Mouse (Mus musculus) hindbrain, embryonic 15.5 days (tissue): ENCODE measurements around the gene Ncbp3. TPM values are rescaled to one million over a fixed set of nuclear protein-coding genes. Genes with fewer than 3 reads are reported as not detected.
"Not testable (repeated sequence)": the region's sequence is repeated elsewhere in the genome, so short reads cannot be mapped to it uniquely, and the experiment has no call there.

ENCODE experiments used
- ATAC-seq: fragments of 200-750 bp; cut with Nextera tagmentation; 2 replicates; pipeline ENCODE4 v1.8.0; 2017; ENCODE audit warnings: low read depth, moderate number of reproducible peaks, moderate TSS enrichment; ENCODE audit not compliant: low FRiP score
- H3K27ac ChIP-seq: fragments of 300-500 bp; sonication (generic); replicated peaks from 2 replicates; pipeline ENCODE4 v1.5.1; 2015; ENCODE audit warnings: mild to moderate bottlenecking, inconsistent platforms
- H3K27me3 ChIP-seq: fragments of 300-500 bp; sonication (generic); 2 replicates; pipeline ENCODE4 v1.6.1; 2015; ENCODE audit warnings: control low read depth, inconsistent platforms
- H3K36me3 ChIP-seq: fragments of 300-500 bp; sonication (generic); 2 replicates; pipeline ENCODE4 v1.6.1; 2015; ENCODE audit warnings: control low read depth, inconsistent platforms
- H3K4me1 ChIP-seq: fragments of 300-500 bp; sonication (generic); replicated peaks from 2 replicates; pipeline ENCODE4 v1.6.1; 2015; ENCODE audit warnings: control low read depth, inconsistent platforms
- H3K4me2 ChIP-seq: fragments of 300-500 bp; sonication (generic); 2 replicates; pipeline ENCODE4 v1.6.1; 2015; ENCODE audit warnings: moderate library complexity, mild to moderate bottlenecking, inconsistent platforms
- H3K4me3 ChIP-seq: fragments of 300-500 bp; sonication (generic); 2 replicates; pipeline ENCODE4 v1.5.1; 2015; ENCODE audit warnings: mild to moderate bottlenecking, inconsistent platforms
- H3K9ac ChIP-seq: fragments of 300-500 bp; sonication (generic); 2 replicates; pipeline ENCODE4 v1.6.1; 2015; ENCODE audit warnings: inconsistent platforms
- H3K9me3 ChIP-seq: fragments of 300-500 bp; sonication (generic); 2 replicates; pipeline ENCODE4 v1.6.1; 2016; ENCODE audit warnings: control low read depth, inconsistent platforms
- WGBS: fragments of 180-500 bp; shearing (Covaris S2); methylation state at CpG from one replicate; pipeline ENCODE4 v1.1.7; 2015; 5-methylcytosine and 5-hydroxymethylcytosine counted together
- polyA plus RNA-seq: library from polyadenylated mRNA; unstranded; fragments of >200 nt; fragmentation: Nextera tagmentation; extraction: Ambion mirVana; gene quantifications from 2 replicates; pipeline ENCODE4 v1.2.1, GENCODE M21; 2015

The Ncbp3 gene
- polyA plus RNA-seq, 1 experiment from 2014 or later = 10.4 TPM

GRCm38 (mm10) chr11:73092877-73093276 is 45.3 kb downstream of the Ncbp3 start:
- ATAC-seq = no peak
- Histone ChIP-seq H3K4me2 (no peak overlapping the region), H3K9ac (no peak overlapping the region), H3K4me3 (no peak overlapping the region), H3K4me1 (no peaks in the 10 kb centered on the region), H3K36me3 (no peaks in the 10 kb centered on the region), H3K27me3 (no peaks in the 10 kb centered on the region), H3K9me3 (no peaks in the 10 kb centered on the region), H3K27ac (no peak overlapping the region)
- 77% methylated on average over 7 of the region's 7 CpGs for WGBS

DNA sequence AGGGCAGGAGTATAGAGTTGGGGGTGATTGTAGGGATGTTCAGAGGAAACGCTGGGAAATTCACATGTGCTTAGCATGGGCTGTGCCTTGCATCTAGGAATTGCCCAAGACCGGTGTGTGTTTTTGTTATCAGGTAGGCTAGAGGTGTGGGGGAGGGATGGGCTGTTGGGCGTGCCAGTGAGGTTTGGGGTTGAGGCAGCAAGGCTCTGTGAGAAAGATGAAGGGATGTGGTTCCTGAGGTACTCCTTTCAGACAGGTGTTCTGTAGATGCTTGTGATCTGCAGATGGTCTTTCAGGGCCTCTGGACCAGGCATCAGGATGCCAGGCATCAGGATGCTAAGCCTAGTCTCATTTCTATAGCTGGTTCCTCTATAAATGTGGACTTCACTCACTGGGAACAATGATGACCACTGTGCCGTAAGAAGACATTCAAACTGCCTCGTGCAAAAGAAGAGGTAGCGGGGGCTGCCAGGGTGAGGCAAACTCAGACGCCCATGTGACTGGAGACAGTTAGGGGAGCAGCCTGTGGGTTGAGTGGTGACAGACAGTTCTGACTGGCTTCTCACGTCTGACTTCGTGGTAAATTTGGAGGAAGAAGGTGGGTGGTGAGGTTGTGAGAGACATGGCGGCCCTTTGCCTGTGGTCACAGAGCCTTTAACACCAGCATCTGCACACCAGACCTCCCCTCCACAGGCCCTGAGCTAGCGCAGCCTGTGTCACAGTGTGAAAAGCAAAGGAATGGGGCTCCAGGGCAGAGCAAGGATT is 46.8 kb downstream of the Ncbp3 start:
- 83% methylated on average over 11 of the region's 11 CpGs for WGBS
- Histone ChIP-seq H3K4me3 (no peak overlapping the region), H3K9ac (no peak overlapping the region)

DNA sequence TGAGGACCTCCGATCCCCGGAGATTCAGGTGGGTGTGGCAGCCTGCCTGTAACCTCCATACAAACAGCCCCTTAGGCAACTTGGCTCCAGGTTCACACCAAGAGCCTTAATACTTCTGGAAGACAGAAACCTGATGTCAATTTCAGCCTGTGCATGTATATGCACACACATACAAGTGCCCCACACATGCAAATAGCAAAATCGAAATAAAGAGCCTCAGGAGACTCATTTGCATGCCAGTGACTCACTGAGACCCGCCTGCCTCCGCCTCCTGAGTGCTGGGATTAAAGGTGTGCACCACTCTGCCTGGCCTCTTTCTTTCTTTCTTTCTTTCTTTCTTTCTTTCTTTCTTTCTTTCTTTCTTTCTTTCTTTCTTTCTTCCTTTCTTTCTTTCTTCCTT is 51.3 kb downstream of the Ncbp3 start:
- Histone ChIP-seq H3K9me3 (no peaks in the 10 kb centered on the region), H3K4me3 (no peak overlapping the region), H3K4me1 (no peaks in the 10 kb centered on the region), H3K27me3 (no peaks in the 10 kb centered on the region), H3K27ac (no peak overlapping the region), H3K4me2 (no peak overlapping the region), H3K36me3 (no peaks in the 10 kb centered on the region), H3K9ac (no peak overlapping the region)
- 70% methylated on average over 5 of the region's 5 CpGs for WGBS
- no peak for ATAC-seq

More for the DNA sequence above, 46.8 kb downstream of the Ncbp3 start:
- Histone ChIP-seq H3K27ac (no peak overlapping the region), H3K4me1 (no peaks in the 10 kb centered on the region), H3K9me3 (no peaks in the 10 kb centered on the region), H3K36me3 (no peaks in the 10 kb centered on the region), H3K4me2 (no peak overlapping the region), H3K27me3 (no peaks in the 10 kb centered on the region)
- no peak for ATAC-seq

DNA sequence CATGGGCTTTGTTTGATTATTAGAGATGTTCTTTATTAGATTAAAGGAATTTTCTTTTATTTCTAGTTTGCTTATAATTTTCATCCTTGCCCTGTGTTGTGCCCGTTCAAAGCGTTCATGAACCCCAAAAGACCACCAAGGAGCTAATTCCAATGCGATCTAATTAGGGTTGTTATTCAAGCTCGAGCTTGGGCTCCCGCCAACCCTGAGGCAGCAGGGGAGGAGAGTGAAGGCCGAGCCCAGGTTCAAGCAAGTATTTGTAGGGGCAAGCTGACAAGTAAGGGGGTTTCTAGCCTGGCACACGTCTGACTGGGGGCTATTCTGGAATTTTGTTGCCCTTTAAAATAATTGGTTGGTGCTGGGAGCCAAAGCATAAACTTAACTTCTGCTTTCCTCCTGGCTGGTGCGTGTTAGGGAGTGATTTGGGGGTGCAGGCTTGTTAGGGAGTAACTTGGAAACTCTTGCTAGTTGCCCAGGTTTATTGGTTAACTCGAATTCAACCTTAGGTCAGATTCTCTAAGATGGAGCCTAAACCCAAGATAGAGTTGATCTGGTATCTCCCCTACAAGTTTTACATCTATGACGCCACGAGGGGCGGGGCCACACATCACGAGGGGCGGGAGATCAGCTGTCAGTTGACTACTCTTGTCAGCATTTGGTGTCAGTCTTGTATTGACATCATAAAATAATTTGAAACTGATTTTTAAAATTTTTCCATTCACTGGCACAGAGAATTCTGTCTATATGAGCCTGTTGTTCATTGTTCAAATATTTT is 52.6 kb downstream of the Ncbp3 start:
- 61% methylated on average over 14 of the region's 14 CpGs for WGBS
- Histone ChIP-seq H3K27ac (no peak overlapping the region), H3K4me1 (no peaks in the 10 kb centered on the region), H3K27me3 (no peaks in the 10 kb centered on the region), H3K9me3 (no peaks in the 10 kb centered on the region), H3K4me2 (no peak overlapping the region), H3K36me3 (no peaks in the 10 kb centered on the region), H3K9ac (no peak overlapping the region), H3K4me3 (no peak overlapping the region)
- ATAC-seq = no peak

DNA sequence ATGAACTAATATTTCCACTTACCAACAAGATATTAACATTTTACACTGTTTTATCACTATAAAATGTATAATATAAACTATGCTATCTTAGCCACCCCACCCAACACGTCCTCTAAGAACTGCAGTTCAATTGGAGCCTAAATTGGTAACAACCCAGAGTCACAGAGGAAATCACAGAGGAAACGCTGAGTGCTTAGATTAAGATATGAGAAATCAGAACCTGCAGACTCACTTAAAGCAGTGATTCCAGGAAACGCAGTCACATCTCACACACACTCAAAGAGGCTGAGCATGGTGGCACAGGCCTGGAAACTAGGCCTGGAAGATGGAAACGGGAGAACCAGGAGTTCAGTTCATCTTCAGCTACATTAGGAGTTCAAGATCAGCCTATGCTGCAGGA is 53.7 kb downstream of the Ncbp3 start:
- 85% methylated on average over 4 of the region's 4 CpGs for WGBS
- Histone ChIP-seq H3K9ac (no peak overlapping the region), H3K27me3 (no peaks in the 10 kb centered on the region), H3K4me2 (no peak overlapping the region), H3K27ac (no peak overlapping the region), H3K4me1 (no peaks in the 10 kb centered on the region), H3K4me3 (no peak overlapping the region), H3K36me3 (no peaks in the 10 kb centered on the region), H3K9me3 (no peaks in the 10 kb centered on the region)
- ATAC-seq = no peak

DNA sequence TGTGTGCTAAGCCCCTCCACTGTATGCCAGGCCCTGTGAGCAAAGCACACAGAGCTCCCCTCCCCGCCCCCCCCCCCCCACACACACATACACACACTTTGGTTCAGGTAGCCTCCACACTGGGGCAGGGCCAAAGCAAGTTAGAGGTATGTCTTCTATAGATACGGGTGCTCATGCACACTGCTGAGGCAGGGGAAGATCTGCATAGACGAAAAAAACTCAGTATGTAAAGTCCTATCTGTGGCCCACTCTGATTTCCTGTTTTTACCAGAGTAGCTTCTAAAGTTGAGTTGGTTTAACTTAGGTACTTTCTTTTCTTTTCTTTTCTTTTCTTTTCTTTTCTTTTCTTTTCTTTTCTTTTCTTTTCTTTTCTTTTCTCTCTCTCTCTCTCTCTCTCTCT is 57.7 kb downstream of the Ncbp3 start:
- 82% methylated on average over 2 of the region's 3 CpGs for WGBS
- H3K36me3 ChIP-seq = no peaks in the 10 kb centered on the region
- H3K27me3 ChIP-seq = no peaks in the 10 kb centered on the region
- no peak overlapping the region for H3K9ac ChIP-seq
- no peak overlapping the region for H3K4me3 ChIP-seq
- H3K4me1 ChIP-seq = no peaks in the 10 kb centered on the region
- H3K4me2 ChIP-seq = no peak overlapping the region
- H3K9me3 ChIP-seq = no peaks in the 10 kb centered on the region
- no peak for ATAC-seq
- H3K27ac ChIP-seq = no peak overlapping the region

DNA sequence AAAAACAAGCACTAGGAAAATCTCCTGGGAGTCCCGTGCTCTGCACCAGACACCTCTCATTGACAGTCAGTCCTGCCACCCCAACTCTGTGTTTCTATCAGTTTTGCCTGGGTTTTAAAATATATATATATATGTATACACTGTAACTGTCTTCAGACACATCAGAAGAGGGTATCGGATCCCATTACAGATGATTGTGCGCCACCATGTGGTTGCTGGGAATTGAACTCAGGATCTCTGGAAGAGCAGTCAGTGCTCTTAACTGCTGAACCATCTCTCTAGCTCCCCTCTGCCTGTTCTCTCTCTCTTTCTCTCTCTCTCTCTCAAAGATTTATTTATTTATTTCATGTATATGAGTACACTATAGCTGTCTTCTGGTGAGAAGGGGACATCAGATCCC is 59.8 kb downstream of the Ncbp3 start:
- H3K9me3 ChIP-seq, H3K9ac ChIP-seq, H3K27ac ChIP-seq, H3K4me2 ChIP-seq, ATAC-seq, H3K36me3 ChIP-seq, H3K27me3 ChIP-seq, H3K4me1 ChIP-seq, H3K4me3 ChIP-seq: not testable (repeated sequence)
- WGBS = 44% methylated on average over 3 of the region's 3 CpGs

DNA sequence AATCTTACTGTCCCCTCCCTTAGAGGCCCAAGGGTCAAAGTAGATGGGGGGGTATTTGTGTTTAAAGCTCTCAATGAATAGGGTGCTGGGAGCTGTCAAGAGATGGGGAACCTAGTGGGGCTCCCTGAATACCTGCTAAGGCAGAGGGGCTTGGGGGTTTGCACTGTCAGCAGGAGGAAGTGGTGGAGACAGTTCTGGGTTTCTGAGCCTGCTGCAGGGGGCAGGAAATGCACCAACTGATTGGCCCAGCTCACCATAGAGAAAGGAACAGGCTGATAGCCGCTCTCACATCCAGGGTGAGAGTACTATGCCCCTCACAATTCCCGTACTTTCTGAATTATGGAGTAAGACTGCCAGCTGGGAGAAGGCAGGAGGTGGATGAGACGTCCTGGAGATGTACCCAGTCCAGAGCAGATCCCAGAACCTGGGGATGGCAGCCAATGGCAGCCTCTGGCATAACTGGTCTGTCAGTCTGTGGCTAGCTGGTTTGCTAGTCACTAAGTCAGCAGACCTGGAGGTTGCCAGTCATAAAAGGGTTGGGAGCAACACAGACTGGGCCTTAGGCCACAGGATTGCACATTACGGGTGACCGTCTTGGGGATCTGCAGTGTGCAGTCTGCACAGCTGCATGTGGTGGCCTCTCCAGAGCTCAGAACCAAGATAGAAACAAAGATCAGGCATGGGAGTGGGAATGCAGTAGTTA is 60.8 kb downstream of the Ncbp3 start:
- Histone ChIP-seq H3K4me1 (no peaks in the 10 kb centered on the region), H3K9ac (no peak overlapping the region), H3K27ac (no peak overlapping the region), H3K36me3 (no peaks in the 10 kb centered on the region), H3K4me2 (no peak overlapping the region), H3K27me3 (no peaks in the 10 kb centered on the region), H3K4me3 (no peak overlapping the region), H3K9me3 (no peaks in the 10 kb centered on the region)
- ATAC-seq = no peak
- 77% methylated on average over 5 of the region's 5 CpGs for WGBS

DNA sequence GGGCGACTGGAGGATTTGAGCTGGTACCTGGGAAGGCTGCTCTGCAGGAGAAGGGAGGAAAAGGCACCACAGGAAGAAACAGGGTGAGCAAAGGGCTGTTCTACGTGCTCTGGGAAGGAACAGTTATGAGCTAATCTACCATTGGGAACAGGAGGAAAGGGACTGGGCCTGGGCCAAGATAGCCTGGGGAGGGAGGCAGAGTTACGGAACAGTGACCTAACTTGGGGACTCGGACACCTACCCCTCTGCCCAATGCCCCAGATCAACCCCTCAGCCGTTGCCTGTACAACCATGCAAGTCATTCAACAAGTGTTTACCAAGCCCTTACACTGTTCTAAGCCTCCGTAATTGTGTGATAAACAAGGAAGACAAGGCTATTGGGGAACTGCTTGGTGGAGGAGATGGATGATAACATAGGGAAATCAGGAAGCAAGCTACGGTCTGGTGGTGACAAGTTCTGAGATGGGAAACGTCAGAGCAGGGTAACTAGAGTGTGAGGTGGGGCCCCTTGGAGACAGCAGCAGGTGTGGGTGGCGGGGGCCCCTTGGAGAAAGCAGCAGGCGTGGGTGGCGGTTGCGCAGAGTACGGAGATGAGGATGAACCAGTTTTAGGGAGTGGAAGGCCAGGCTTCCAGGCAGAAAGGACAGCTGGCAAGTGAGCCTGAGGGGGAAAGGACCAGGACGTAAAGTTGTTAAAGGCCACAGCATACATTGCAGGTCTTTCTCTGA is 61.5 kb downstream of the Ncbp3 start:
- Histone ChIP-seq H3K27ac (no peak overlapping the region), H3K4me3 (no peak overlapping the region), H3K27me3 (no peaks in the 10 kb centered on the region), H3K9me3 (no peaks in the 10 kb centered on the region), H3K4me2 (no peak overlapping the region), H3K36me3 (no peaks in the 10 kb centered on the region), H3K4me1 (no peaks in the 10 kb centered on the region), H3K9ac (no peak overlapping the region)
- no peak; the same call in 1 of the 2 replicates for ATAC-seq
- WGBS = 86% methylated on average over 14 of the region's 14 CpGs

DNA sequence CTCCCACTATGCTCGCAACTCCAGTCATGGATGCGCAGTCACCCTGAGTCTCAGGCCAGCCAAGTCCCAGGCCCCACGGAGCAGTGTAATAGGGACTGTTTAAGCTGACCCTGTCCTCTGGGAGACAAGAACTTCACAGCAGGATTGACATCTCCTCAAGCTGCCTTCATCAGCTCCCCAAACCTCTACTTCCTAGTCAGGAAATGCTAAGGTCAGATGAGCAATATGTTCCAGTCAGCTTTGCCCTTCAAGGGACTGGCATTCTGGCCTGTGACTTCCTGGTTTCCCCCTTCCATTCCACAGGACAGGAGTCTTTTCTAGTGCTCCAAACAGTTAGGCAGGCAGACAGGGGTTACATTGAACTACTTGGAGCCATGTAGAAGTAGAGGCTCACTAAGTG is 62.4 kb downstream of the Ncbp3 start:
- no peak for ATAC-seq
- H3K27me3 ChIP-seq = no peaks in the 10 kb centered on the region
- 83% methylated on average over 3 of the region's 3 CpGs for WGBS

DNA sequence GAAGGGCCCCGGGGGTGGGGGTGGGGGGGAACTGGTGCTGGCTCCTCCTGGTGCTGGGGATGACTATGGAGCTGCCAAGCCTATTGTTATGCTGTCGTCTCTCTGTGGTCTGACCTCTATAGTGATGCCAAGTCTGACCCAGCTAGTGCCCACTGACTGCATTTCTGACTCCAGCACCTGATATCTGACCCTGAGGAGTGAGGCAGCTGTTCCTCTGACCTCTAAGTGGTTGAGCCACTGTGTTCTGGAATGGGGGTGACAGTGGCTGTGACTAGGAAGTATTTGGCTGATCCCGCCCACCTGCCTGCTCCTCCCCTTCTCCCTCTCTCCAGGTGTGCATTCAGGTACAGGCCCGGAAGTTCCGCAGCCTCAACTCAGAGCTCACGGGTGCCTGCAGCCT is 63.8 kb downstream of the Ncbp3 start:
- Histone ChIP-seq H3K36me3 (no peaks in the 10 kb centered on the region), H3K27ac (no peak overlapping the region), H3K27me3 (no peaks in the 10 kb centered on the region), H3K4me1 (no peaks in the 10 kb centered on the region), H3K9ac (no peak overlapping the region), H3K4me3 (no peak overlapping the region), H3K4me2 (no peak overlapping the region), H3K9me3 (no peaks in the 10 kb centered on the region)
- no peak for ATAC-seq
- 71% methylated on average over 6 of the region's 6 CpGs for WGBS

More for the DNA sequence above, 62.4 kb downstream of the Ncbp3 start:
- H3K36me3 ChIP-seq = no peaks in the 10 kb centered on the region
- H3K4me3 ChIP-seq = no peak overlapping the region
- no peaks in the 10 kb centered on the region for H3K9me3 ChIP-seq
- H3K4me2 ChIP-seq = no peak overlapping the region
- H3K9ac ChIP-seq = no peak overlapping the region
- no peaks in the 10 kb centered on the region for H3K4me1 ChIP-seq
- no peak overlapping the region for H3K27ac ChIP-seq

- H3K4me2 ChIP-seq = no peak overlapping the region
- H3K4me3 ChIP-seq = no peak overlapping the region
- H3K36me3 ChIP-seq = no peaks in the 10 kb centered on the region
- H3K27ac ChIP-seq = no peak overlapping the region
- H3K4me1 ChIP-seq = no peaks in the 10 kb centered on the region
- ATAC-seq = no peak
- WGBS = 84% methylated on average over 6 of the region's 6 CpGs
- H3K9me3 ChIP-seq = no peaks in the 10 kb centered on the region
- H3K27me3 ChIP-seq = no peaks in the 10 kb centered on the region
- no peak overlapping the region for H3K9ac ChIP-seq
Observed at GRCm38 (mm10) chr11:73126495-73126894, 78.9 kb downstream of the Ncbp3 start.
